Mouse (Mus musculus) brown adipose tissue, adult 24 weeks (tissue): Measurements from ENCODE around the gene Pias1. TPM values are rescaled to one million over a fixed set of nuclear protein-coding genes. Genes with fewer than 3 reads are reported as not detected.
"Not testable (repeated sequence)": the region's sequence is repeated elsewhere in the genome, so short reads cannot be mapped to it uniquely, and the experiment has no call there.

Experiments
- H3K27ac ChIP-seq: fragments of 200-500 bp; replicated peaks from 2 replicates; pipeline ENCODE4 v1.5.1; 2012; ENCODE audit warnings: low read depth, mild to moderate bottlenecking, low read length
- H3K4me1 ChIP-seq: fragments of 200-500 bp; 2 replicates; pipeline ENCODE4 v1.6.1; 2012; ENCODE audit warnings: low read length, mixed read lengths; ENCODE audit not compliant: control insufficient read depth, insufficient read depth, insufficient read length
- H3K4me3 ChIP-seq: fragments of 200-500 bp; 2 replicates; pipeline ENCODE4 v1.5.1; 2012; ENCODE audit warnings: low read depth, mild to moderate bottlenecking, low read length, moderate library complexity; ENCODE audit not compliant: insufficient read depth
- polyA plus RNA-seq: library from polyadenylated mRNA; stranded (reverse); fragments of >200 nt; gene quantifications from 2 replicates; pipeline ENCODE4 v1.2.4, GENCODE M21; 2012; ENCODE audit not compliant: missing spikeins, insufficient read depth, insufficient read length

Gene Pias1
- polyA plus RNA-seq, 1 experiment = 12.3 TPM

GRCm38 (mm10) chr9:62913390-62914069 is 74.2 kb downstream of the Pias1 start:
- no peak overlapping the region for H3K27ac ChIP-seq
- H3K4me3 ChIP-seq = no peak overlapping the region
- H3K4me1 ChIP-seq = no peaks in the 10 kb centered on the region

GRCm38 (mm10) chr9:62905039-62905438 is 82.7 kb downstream of the Pias1 start:
- Histone ChIP-seq H3K4me3 (no peak overlapping the region), H3K27ac (no peak overlapping the region), H3K4me1 (no peaks in the 10 kb centered on the region)

GRCm38 (mm10) chr9:62903841-62904240 is 83.9 kb downstream of the Pias1 start:
- no peak overlapping the region for H3K4me3 ChIP-seq
- no peaks in the 10 kb centered on the region for H3K4me1 ChIP-seq
- H3K27ac ChIP-seq = no peak overlapping the region

GRCm38 (mm10) chr9:62901736-62902135 is 86.0 kb downstream of the Pias1 start:
- no peaks in the 10 kb centered on the region for H3K4me1 ChIP-seq
- no peak overlapping the region for H3K27ac ChIP-seq
- no peak overlapping the region for H3K4me3 ChIP-seq

GRCm38 (mm10) chr9:62894486-62894885 is 93.2 kb downstream of the Pias1 start:
- Histone ChIP-seq H3K27ac (no peak overlapping the region), H3K4me1 (no peaks in the 10 kb centered on the region), H3K4me3 (no peak overlapping the region)

- H3K4me3 ChIP-seq = no peak overlapping the region
- H3K4me1 ChIP-seq = no peaks in the 10 kb centered on the region
- H3K27ac ChIP-seq = no peak overlapping the region
Measured at GRCm38 (mm10) chr9:62881871-62882270, 105.9 kb downstream of the Pias1 start.

- no peaks in the 10 kb centered on the region for H3K4me1 ChIP-seq
- H3K27ac ChIP-seq = no peak overlapping the region
- H3K4me3 ChIP-seq = no peak overlapping the region
Measured at GRCm38 (mm10) chr9:62877825-62878224, 109.9 kb downstream of the Pias1 start.

GRCm38 (mm10) chr9:62876966-62877616 is 110.6 kb downstream of the Pias1 start:
- Histone ChIP-seq H3K27ac (no peak overlapping the region), H3K4me1 (no peaks in the 10 kb centered on the region), H3K4me3 (no peak overlapping the region)

GRCm38 (mm10) chr9:62870728-62871127 is 117.0 kb downstream of the Pias1 start:
- no peaks in the 10 kb centered on the region for H3K4me1 ChIP-seq
- H3K27ac ChIP-seq = no peak overlapping the region
- H3K4me3 ChIP-seq = no peak overlapping the region

GRCm38 (mm10) chr9:62869236-62869635 is 118.5 kb downstream of the Pias1 start:
- H3K4me1 ChIP-seq, H3K27ac ChIP-seq, H3K4me3 ChIP-seq: not testable (repeated sequence)

- 0 out of 2 replicates have a peak, but pooled peaks cover 3% of the 10 kb centered on the region for H3K4me1 ChIP-seq
- no peak overlapping the region for H3K27ac ChIP-seq
- no peak overlapping the region for H3K4me3 ChIP-seq
Measured at GRCm38 (mm10) chr9:62860866-62861265, 126.9 kb downstream of the Pias1 start.

GRCm38 (mm10) chr9:62860102-62860501 is 127.6 kb downstream of the Pias1 start:
- H3K27ac ChIP-seq, H3K4me3 ChIP-seq, H3K4me1 ChIP-seq: not testable (repeated sequence)

- Histone ChIP-seq H3K4me1 (0 out of 2 replicates have a peak, but pooled peaks cover 3% of the 10 kb centered on the region), H3K27ac (no peak overlapping the region), H3K4me3 (0 out of 2 replicates have a peak overlapping the region, but pooled peaks have one; percentile 15)
Measured at GRCm38 (mm10) chr9:62858266-62859019, 129.3 kb downstream of the Pias1 start.

GRCm38 (mm10) chr9:62857719-62858261 is 129.9 kb downstream of the Pias1 start, which contains the start of gene Calml4:
TSS of gene Calml4 (plus strand) at chr9:62858080.
- Histone ChIP-seq H3K4me3 (peak within 1 kb of the TSS; percentile 41), H3K27ac (no peak within 1 kb of the TSS), H3K4me1 (0 out of 2 replicates have a peak, but pooled peaks cover 3% of the 10 kb centered on the region)

- H3K4me3 ChIP-seq = peak overlapping the region; percentile 41
- H3K27ac ChIP-seq = no peak overlapping the region
- 0 out of 2 replicates have a peak, but pooled peaks cover 3% of the 10 kb centered on the region for H3K4me1 ChIP-seq
Measured at GRCm38 (mm10) chr9:62857216-62857615, 130.5 kb downstream of the Pias1 start.
